Mouse (Mus musculus): ENCODE results near the gene Gm43720. TPM values are rescaled to one million over a fixed set of nuclear protein-coding genes. Genes with fewer than 3 reads are reported as not detected.

The Gm43720 gene
- 0.13 and 0.29 TPM in 2 replicates for polyA plus RNA-seq (2015; fragmentation: Nextera tagmentation; extraction: Ambion mirVana)

DNA sequence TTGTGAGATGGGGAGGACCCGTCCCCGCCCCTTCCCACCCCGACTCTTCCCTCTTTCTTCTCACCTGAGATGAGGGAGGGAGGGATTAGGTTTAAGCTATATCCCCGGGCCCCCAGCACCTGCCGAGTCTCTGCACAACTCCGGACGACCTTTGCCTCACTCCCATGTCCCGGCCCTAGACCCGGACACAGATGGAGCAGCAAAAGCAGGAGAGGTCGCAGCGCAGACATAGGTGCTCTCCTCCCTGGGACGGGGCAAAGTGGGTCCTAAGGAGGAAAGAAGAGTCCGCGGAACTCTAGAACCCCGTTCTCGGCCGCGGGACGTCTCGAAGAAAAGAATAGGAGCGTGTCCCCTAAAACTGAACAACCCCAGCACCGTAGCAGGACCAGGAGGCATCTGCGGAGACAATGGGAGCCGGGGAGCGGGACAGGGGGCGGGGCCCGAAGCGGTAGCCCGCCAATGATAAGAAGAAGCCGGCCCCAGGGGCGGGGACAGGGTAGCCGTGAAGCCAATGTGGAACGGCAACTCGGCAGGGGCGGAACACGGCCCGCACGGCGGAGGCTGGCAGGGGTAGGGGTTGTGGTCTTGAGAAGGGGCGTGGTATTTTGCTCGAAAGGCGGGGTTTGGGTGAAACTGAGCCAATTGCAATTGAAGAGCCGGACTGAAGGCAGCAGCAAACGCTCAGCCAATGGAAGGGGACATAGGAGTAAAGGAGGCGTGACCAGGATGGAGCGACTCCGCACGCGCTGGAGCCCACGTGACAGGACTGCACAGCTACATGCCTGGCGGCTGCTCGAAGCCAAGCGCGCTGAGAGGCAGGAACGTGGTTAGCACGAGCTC is at the start of gene Gm43720, which contains the start of the genes Gpc2 and Stag3:
Gene Gm43720 (minus strand): TSS at position 374 of the 840 bp plus-strand sequence.
Gene Gpc2 (minus strand): TSS at position 421 of the 840 bp plus-strand sequence.
Gene Stag3 (plus strand): TSS at position 656 of the 840 bp plus-strand sequence.
- Histone ChIP-seq H3K4me1 (peaks cover 41% of the 10 kb centered on the region), H3K36me3 (peaks cover 34% of the 10 kb centered on the region), H3K27ac (peak within 1 kb of the TSS; percentile 65; the same call in 1 of the 2 replicates), H3K4me3 (peak within 1 kb of the TSS; percentile 78), H3K9me3 (peaks cover 6% of the 10 kb centered on the region; the same call in 1 of the 2 replicates), H3K9ac (peak within 1 kb of the TSS; percentile 87), H3K4me2 (replicated peaks) (peak within 1 kb of the TSS; percentile 92), H3K27me3 (peaks cover 4% of the 10 kb centered on the region; the same call in 1 of the 2 replicates)
- WGBS, result under 1% methylated on average over 56 of the region's 56 CpGs
- peak; percentile 99 for ATAC-seq (ENCODE audit: low FRiP score, low read depth)

DNA sequence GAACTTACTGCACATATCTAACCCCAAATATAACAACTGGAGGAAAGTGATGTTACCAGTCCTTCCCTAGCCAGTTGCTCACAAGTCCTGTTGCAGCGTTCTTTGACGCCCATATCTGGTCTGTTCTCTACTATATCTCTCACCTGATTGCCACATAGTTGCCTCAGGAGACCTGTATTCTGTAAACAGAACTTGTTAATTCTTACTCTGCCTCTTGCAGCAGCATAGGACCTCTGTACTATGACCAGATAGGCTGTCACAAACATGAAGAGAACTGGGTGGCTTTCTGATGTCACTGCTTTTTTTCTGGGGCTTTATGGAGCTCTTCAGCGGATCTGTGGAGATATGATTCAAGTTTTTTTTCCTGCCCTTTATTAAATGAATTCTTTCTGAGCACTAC is 33.0 kb upstream of the Gm43720 start:
- no peak overlapping the region for H3K4me3 ChIP-seq
- no peak overlapping the region for H3K27ac ChIP-seq
- WGBS, result 86% methylated on average over 3 of the region's 3 CpGs
- no peak for ATAC-seq (ENCODE audit: low FRiP score, low read depth)
- no peak overlapping the region for H3K9ac ChIP-seq
- H3K4me1 ChIP-seq, result no peaks in the 10 kb centered on the region
- H3K36me3 ChIP-seq, result no peaks in the 10 kb centered on the region
- no peaks in the 10 kb centered on the region for H3K27me3 ChIP-seq
- H3K9me3 ChIP-seq, result no peaks in the 10 kb centered on the region
- H3K4me2 ChIP-seq (replicated peaks), result no peak overlapping the region

DNA sequence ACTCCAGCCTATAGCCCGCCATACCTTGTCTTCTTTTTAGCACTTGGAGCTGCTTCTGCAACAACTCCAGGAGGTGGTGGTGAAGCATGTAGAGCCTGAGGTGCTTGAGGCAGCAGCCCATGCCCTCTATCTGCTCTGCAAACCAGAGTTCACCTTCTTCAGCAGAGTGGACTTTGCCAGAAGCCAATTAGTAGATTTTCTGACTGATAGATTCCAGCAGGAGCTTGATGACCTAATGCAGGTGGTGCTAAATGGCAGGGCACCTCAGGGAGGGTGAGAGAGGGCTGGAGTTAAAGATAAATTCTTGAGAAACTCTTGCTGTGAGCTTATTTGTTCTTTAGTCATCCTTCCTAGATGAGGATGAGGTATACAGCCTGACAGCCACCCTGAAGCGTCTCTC is 19.9 kb upstream of the Gm43720 start:
- ATAC-seq (ENCODE audit: low FRiP score, low read depth), result no peak
- no peaks in the 10 kb centered on the region for H3K4me1 ChIP-seq

GRCm38 (mm10) chr5:138294158-138294557 is 14.4 kb upstream of the Gm43720 start:
- H3K36me3 ChIP-seq, result peaks cover 3% of the 10 kb centered on the region; the same call in 1 of the 2 replicates
- no peaks in the 10 kb centered on the region for H3K9me3 ChIP-seq
- no peak for ATAC-seq (ENCODE audit: low FRiP score, low read depth)

More for the DNA sequence above, 19.9 kb upstream of the Gm43720 start:
- H3K9ac ChIP-seq, result no peak overlapping the region
- H3K27me3 ChIP-seq, result no peaks in the 10 kb centered on the region
- H3K4me3 ChIP-seq, result no peak overlapping the region
- H3K27ac ChIP-seq, result no peak overlapping the region
- H3K9me3 ChIP-seq, result no peaks in the 10 kb centered on the region
- H3K36me3 ChIP-seq, result peaks cover 5% of the 10 kb centered on the region; the same call in 1 of the 2 replicates
- no peak overlapping the region for H3K4me2 ChIP-seq (replicated peaks)
- WGBS, result 75% methylated on average over 2 of the region's 2 CpGs

GRCm38 (mm10) chr5:138291638-138292037 is 11.9 kb upstream of the Gm43720 start:
- H3K4me2 ChIP-seq (replicated peaks), result no peak overlapping the region
- no peak overlapping the region for H3K27ac ChIP-seq
- no peaks in the 10 kb centered on the region for H3K36me3 ChIP-seq
- no peak overlapping the region for H3K4me3 ChIP-seq
- H3K9me3 ChIP-seq, result no peaks in the 10 kb centered on the region
- no peak overlapping the region for H3K9ac ChIP-seq
- 87% methylated on average over 1 of the region's 1 CpGs for WGBS
- H3K27me3 ChIP-seq, result no peaks in the 10 kb centered on the region
- no peaks in the 10 kb centered on the region for H3K4me1 ChIP-seq
- ATAC-seq (ENCODE audit: low FRiP score, low read depth), result no peak

More at GRCm38 (mm10) chr5:138294158-138294557, 14.4 kb upstream of the Gm43720 start:
- Histone ChIP-seq H3K4me2 (replicated peaks) (no peak overlapping the region), H3K4me3 (no peak overlapping the region), H3K27me3 (no peaks in the 10 kb centered on the region), H3K4me1 (no peaks in the 10 kb centered on the region), H3K9ac (no peak overlapping the region), H3K27ac (no peak overlapping the region)

DNA sequence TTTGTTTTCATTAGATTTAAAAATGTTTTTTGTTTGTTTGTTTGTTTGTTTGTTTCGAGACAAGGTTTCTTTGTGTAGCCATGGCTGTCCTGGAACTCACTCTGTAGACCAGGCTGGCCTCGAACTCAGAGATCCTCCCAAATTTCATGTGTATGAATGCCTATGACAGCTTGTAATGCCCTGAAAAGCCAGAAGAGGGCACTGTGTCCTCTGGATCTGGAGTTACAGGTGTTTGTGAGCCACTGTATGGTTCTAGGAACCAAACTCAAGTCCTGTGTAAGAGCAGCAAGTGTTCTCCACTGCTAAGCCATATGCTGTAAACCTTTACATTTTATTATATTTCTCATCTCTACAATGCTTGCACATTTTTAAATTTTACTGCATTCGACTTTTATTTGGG is 8.1 kb upstream of the Gm43720 start:
- Histone ChIP-seq H3K4me3 (no peak overlapping the region), H3K4me2 (replicated peaks) (no peak overlapping the region), H3K4me1 (no peaks in the 10 kb centered on the region), H3K27ac (no peak overlapping the region), H3K9ac (no peak overlapping the region), H3K9me3 (no peaks in the 10 kb centered on the region), H3K27me3 (no peaks in the 10 kb centered on the region), H3K36me3 (no peaks in the 10 kb centered on the region)
- ATAC-seq (ENCODE audit: low FRiP score, low read depth), result no peak
- WGBS, result 78% methylated on average over 3 of the region's 3 CpGs

GRCm38 (mm10) chr5:138283540-138283939 is 3.8 kb upstream of the Gm43720 start:
- H3K4me3 ChIP-seq, result no peak overlapping the region
- no peaks in the 10 kb centered on the region for H3K36me3 ChIP-seq
- ATAC-seq (ENCODE audit: low FRiP score, low read depth), result no peak
- 64% methylated on average over 1 of the region's 1 CpGs for WGBS
- peaks cover 7% of the 10 kb centered on the region for H3K4me1 ChIP-seq
- H3K27ac ChIP-seq, result no peak overlapping the region
- H3K9me3 ChIP-seq, result peaks cover 6% of the 10 kb centered on the region; the same call in 1 of the 2 replicates
- H3K27me3 ChIP-seq, result peaks cover 4% of the 10 kb centered on the region; the same call in 1 of the 2 replicates
- H3K9ac ChIP-seq, result no peak overlapping the region
- no peak overlapping the region for H3K4me2 ChIP-seq (replicated peaks)

- H3K27me3 ChIP-seq, result peaks cover 4% of the 10 kb centered on the region; the same call in 1 of the 2 replicates
- ATAC-seq (ENCODE audit: low FRiP score, low read depth), result no peak
- H3K9me3 ChIP-seq, result peaks cover 6% of the 10 kb centered on the region; the same call in 1 of the 2 replicates
- no peak overlapping the region for H3K4me2 ChIP-seq (replicated peaks)
- WGBS, result 71% methylated on average over 2 of the region's 2 CpGs
- no peak overlapping the region for H3K4me3 ChIP-seq
- H3K4me1 ChIP-seq, result peaks cover 21% of the 10 kb centered on the region
- peaks cover 16% of the 10 kb centered on the region for H3K36me3 ChIP-seq
- H3K9ac ChIP-seq, result no peak overlapping the region
- no peak overlapping the region for H3K27ac ChIP-seq
Observed at GRCm38 (mm10) chr5:138281798-138282197, 2.0 kb upstream of the Gm43720 start.

- H3K4me3 ChIP-seq, result no peak overlapping the region
Observed at GRCm38 (mm10) chr5:138280829-138281228, 1.1 kb upstream of the Gm43720 start.

DNA sequence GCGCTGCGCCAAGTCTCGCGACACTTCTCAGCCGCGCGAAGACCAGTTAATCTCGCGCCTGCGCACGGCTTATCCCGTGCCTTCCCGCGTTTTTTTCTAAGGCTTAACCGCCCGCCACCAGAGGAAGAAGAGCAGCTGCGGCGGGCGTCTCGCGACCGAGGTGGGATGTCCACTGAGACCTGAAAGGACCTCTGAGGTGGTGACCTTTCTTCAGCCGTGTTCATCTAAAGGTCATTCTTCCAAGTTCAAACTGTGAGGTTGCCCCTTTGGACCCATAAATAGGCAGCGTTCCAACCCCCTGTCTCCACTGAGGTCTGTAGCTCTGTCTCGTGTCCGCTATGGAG is 639 bp upstream of the Gm43720 start:
- Histone ChIP-seq H3K4me1 (peaks cover 35% of the 10 kb centered on the region), H3K4me3 (peak overlapping the region; percentile 78), H3K27ac (no peak overlapping the region), H3K4me2 (replicated peaks) (peak overlapping the region; percentile 92), H3K9me3 (peaks cover 6% of the 10 kb centered on the region; the same call in 1 of the 2 replicates), H3K27me3 (peaks cover 4% of the 10 kb centered on the region; the same call in 1 of the 2 replicates), H3K36me3 (peaks cover 28% of the 10 kb centered on the region), H3K9ac (no peak overlapping the region)
- 28% methylated on average over 26 of the region's 26 CpGs for WGBS
- ATAC-seq (ENCODE audit: low FRiP score, low read depth), result no peak

More at GRCm38 (mm10) chr5:138280829-138281228, 1.1 kb upstream of the Gm43720 start:
- 91% methylated on average over 15 of the region's 15 CpGs for WGBS
- Histone ChIP-seq H3K9me3 (peaks cover 6% of the 10 kb centered on the region; the same call in 1 of the 2 replicates), H3K9ac (no peak overlapping the region), H3K4me1 (peaks cover 31% of the 10 kb centered on the region), H3K27me3 (peaks cover 4% of the 10 kb centered on the region; the same call in 1 of the 2 replicates), H3K36me3 (peaks cover 24% of the 10 kb centered on the region), H3K4me2 (replicated peaks) (no peak overlapping the region; the same call in 1 of the 2 replicates), H3K27ac (no peak overlapping the region)
- ATAC-seq (ENCODE audit: low FRiP score, low read depth), result no peak

DNA sequence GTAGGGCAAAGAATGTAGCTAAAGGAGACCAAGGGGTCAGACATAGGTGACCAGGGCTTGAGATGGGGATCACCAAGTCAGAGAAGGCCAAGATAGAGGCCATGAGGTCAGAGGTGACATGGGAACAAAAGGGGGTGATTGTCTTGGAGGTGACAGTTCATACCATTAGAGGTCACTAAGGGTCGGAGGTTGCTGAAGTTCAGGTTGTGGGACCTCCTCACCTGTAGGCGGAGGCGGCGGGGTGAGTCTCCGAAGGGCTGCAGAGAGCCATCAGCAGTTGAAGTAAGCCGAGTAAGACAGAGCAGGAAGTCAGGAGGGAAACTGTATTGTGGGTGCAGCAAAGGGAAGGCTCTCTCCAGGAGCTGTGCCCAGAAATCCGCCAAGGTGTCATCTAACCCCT is 1.8 kb downstream of the Gm43720 start:
- Histone ChIP-seq H3K4me2 (replicated peaks) (peak overlapping the region; percentile 92), H3K9me3 (peaks cover 6% of the 10 kb centered on the region; the same call in 1 of the 2 replicates), H3K9ac (no peak overlapping the region), H3K4me3 (peak overlapping the region; percentile 78), H3K27me3 (peaks cover 4% of the 10 kb centered on the region; the same call in 1 of the 2 replicates), H3K36me3 (peaks cover 42% of the 10 kb centered on the region), H3K27ac (no peak overlapping the region), H3K4me1 (peaks cover 48% of the 10 kb centered on the region)
- 84% methylated on average over 7 of the region's 7 CpGs for WGBS
- no peak for ATAC-seq (ENCODE audit: low FRiP score, low read depth)

Data from limb, embryonic 13.5 days (tissue).